Mouse (Mus musculus) ES-CJ7 (cell line): ENCODE data around the gene Sptlc3.

Experiments used
- DNase-seq: peaks from one replicate; pipeline ENCODE4 v3.0.0; 2011; ENCODE audit warnings: low read depth, low spot score

The Sptlc3 gene

GRCm38 (mm10) chr2:139634506-139634905, 140.8 kb downstream of the Sptlc3 start:
- no peak for DNase-seq

GRCm38 (mm10) chr2:139637861-139638260, 144.1 kb downstream of the Sptlc3 start:
- no peak for DNase-seq

GRCm38 (mm10) chr2:139641757-139642385, 148.2 kb downstream of the Sptlc3 start:
- no peak for DNase-seq

- no peak for DNase-seq
These were observed 155.8 kb downstream of the Sptlc3 start for GRCm38 (mm10) chr2:139649518-139649917.

- no peak for DNase-seq
These were observed 163.0 kb downstream of the Sptlc3 start for GRCm38 (mm10) chr2:139656750-139657149.

GRCm38 (mm10) chr2:139671838-139672237, 178.1 kb downstream of the Sptlc3 start:
- no peak for DNase-seq

- DNase-seq, result no peak
These were observed 178.7 kb downstream of the Sptlc3 start for GRCm38 (mm10) chr2:139672371-139672770.

GRCm38 (mm10) chr2:139677065-139677762, 183.5 kb downstream of the Sptlc3 start:
- peak; percentile 55 for DNase-seq

- DNase-seq, result peak; percentile 45
These were observed 184.1 kb downstream of the Sptlc3 start, which contains the start of gene Ism1 for GRCm38 (mm10) chr2:139677809-139678274. Gene Ism1, plus strand, starts transcription at chr2:139678178.

GRCm38 (mm10) chr2:139678275-139679140, 184.8 kb downstream of the Sptlc3 start:
- peak; percentile 79 for DNase-seq

- DNase-seq, result no peak
These were observed 188.8 kb downstream of the Sptlc3 start for GRCm38 (mm10) chr2:139682540-139682939.
